Mouse (Mus musculus) cerebellum, adult 2 months (tissue): ENCODE results near the gene Tnfrsf8. TPM values are rescaled to one million over a fixed set of nuclear protein-coding genes. Genes with fewer than 3 reads are reported as not detected.

Experiments used
- DNase-seq, 2 experiments: peaks; one replicate each; pipeline ENCODE4 v3.0.0; 2021
- H3K27ac ChIP-seq: fragments of 200-500 bp; 2 replicates; pipeline ENCODE4 v1.5.1; 2012; ENCODE audit warnings: low read length, control low read depth, inconsistent platforms; ENCODE audit not compliant: insufficient read depth
- H3K27me3 ChIP-seq: fragments of 200-500 bp; 2 replicates; pipeline ENCODE4 v1.6.1; 2012; ENCODE audit warnings: inconsistent platforms, mild to moderate bottlenecking, low read length, moderate library complexity; ENCODE audit not compliant: control insufficient read depth, insufficient read depth
- H3K4me1 ChIP-seq: fragments of 200-500 bp; 2 replicates; pipeline ENCODE4 v1.6.1; 2011; ENCODE audit warnings: low read length; ENCODE audit not compliant: control insufficient read depth, insufficient read depth
- H3K4me3 ChIP-seq: fragments of 200-500 bp; replicated peaks from 2 replicates; pipeline ENCODE3; 2011; ENCODE audit warnings: mild to moderate bottlenecking, low read depth, low read length, control low read depth; ENCODE audit not compliant: insufficient read depth
- CTCF ChIP-seq: fragments of 200-500 bp; IDR thresholded peaks from 2 replicates; pipeline ENCODE4 v1.5.1; 2011; ENCODE audit warnings: low read depth, mild to moderate bottlenecking, control low read depth, low read length, moderate library complexity, borderline replicate concordance; ENCODE audit not compliant: insufficient read depth
- POLR2A ChIP-seq: fragments of 200-500 bp; IDR thresholded peaks from 2 replicates; pipeline ENCODE4 v1.6.1; 2011; ENCODE audit warnings: low read length, control low read depth, borderline replicate concordance; ENCODE audit not compliant: insufficient read depth
- WGBS: fragments of 180-500 bp; shearing (Covaris S2); methylation state at CpG from one replicate; pipeline ENCODE4 v1.1.7; 2018; 5-methylcytosine and 5-hydroxymethylcytosine counted together
- polyA plus RNA-seq: library from polyadenylated mRNA; depleted of rRNA; stranded (reverse); fragments of >200 nt; gene quantifications from 2 replicates; pipeline ENCODE4 v1.2.3, GENCODE M21; 2012; rRNA removed

Tnfrsf8 gene
- polyA plus RNA-seq, 1 experiment = 0.26 TPM

DNA sequence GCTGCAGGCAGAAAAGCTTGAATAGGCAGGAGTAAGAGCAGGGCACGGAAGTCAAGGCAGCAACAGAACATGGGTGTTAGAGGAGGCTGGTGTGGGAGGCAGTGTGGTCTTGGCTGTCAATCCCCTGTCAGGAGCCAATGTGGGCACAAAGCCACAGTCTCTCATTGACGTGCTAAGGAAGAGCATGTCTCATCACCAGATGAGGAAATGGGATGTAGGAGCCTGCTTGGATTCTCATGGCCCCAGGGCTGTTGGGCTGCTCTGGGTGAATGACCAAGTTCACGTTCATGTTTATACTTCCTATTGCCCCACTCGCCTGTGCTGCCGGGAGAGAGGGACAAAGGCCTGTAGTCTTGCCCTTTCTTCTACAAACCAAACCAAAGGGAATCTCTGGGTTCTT, 97.1 kb downstream of the Tnfrsf8 start:
- 50% methylated on average over 5 of the region's 5 CpGs for WGBS
- TF ChIP-seq POLR2A (no peak), CTCF (no peak)
- no peaks in the 10 kb centered on the region for H3K4me1 ChIP-seq
- no peak for DNase-seq
- H3K27me3 ChIP-seq = no peaks in the 10 kb centered on the region
- no peak overlapping the region for H3K4me3 ChIP-seq
- H3K27ac ChIP-seq = no peak overlapping the region

Other genes with a start within 250 kb of the Tnfrsf8 start
- 45.9 and 51.9 TPM in 2 replicates for gene Vps13d, start 120.2 kb downstream of the Tnfrsf8 start, polyA plus RNA-seq
- 1.6 and 1.7 TPM in 2 replicates for gene Tnfrsf1b, start 68.3 kb downstream of the Tnfrsf8 start, polyA plus RNA-seq
- gene Zfp990, start 195.6 kb upstream of the Tnfrsf8 start, polyA plus RNA-seq = not detected in 2 replicates